Mouse (Mus musculus) midbrain, postnatal 0 days (tissue): Measurements from ENCODE around the gene Uap1. TPM values are rescaled to one million over a fixed set of nuclear protein-coding genes. Genes with fewer than 3 reads are reported as not detected.
A peak's percentile ranks its signal among the peaks of the same experiment; 100 is the strongest.
"Not testable (repeated sequence)": the region's sequence is repeated elsewhere in the genome, so short reads cannot be mapped to it uniquely, and the experiment has no call there.

Source experiments
- ATAC-seq: fragments of 200-750 bp; cut with Nextera tagmentation; 2 replicates; pipeline ENCODE4 v1.8.0; 2017; ENCODE audit warnings: moderate number of reproducible peaks, mild to moderate bottlenecking, moderate TSS enrichment, moderate library complexity; ENCODE audit not compliant: low FRiP score
- DNase-seq: peaks from one replicate; pipeline ENCODE4 v3.0.0-alpha.2; 2015; ENCODE audit warnings: low spot score
- H3K27ac ChIP-seq: fragments of 300-500 bp; sonication (generic); 2 replicates; pipeline ENCODE4 v1.5.1; 2014; ENCODE audit warnings: low read depth, mild to moderate bottlenecking, low read length, mixed read lengths
- H3K27me3 ChIP-seq: fragments of 300-500 bp; sonication (generic); 2 replicates; pipeline ENCODE4 v1.6.1; 2014; ENCODE audit warnings: low read length, control low read depth, mixed read lengths; ENCODE audit not compliant: insufficient read depth
- H3K36me3 ChIP-seq: fragments of 300-500 bp; sonication (generic); 2 replicates; pipeline ENCODE4 v1.6.1; 2014; ENCODE audit warnings: low read length, control low read depth, mixed read lengths; ENCODE audit not compliant: insufficient read depth
- H3K4me1 ChIP-seq: fragments of 300-500 bp; sonication (generic); 2 replicates; pipeline ENCODE4 v1.6.1; 2014; ENCODE audit warnings: mild to moderate bottlenecking, control low read depth, antibody characterized with exemption, low read length, mixed read lengths; ENCODE audit not compliant: insufficient read depth
- H3K4me2 ChIP-seq: fragments of 300-500 bp; sonication (generic); 2 replicates; pipeline ENCODE4 v1.6.1; 2014; ENCODE audit warnings: low read depth, mild to moderate bottlenecking, low read length, mixed read lengths; ENCODE audit not compliant: poor library complexity, severe bottlenecking
- H3K4me3 ChIP-seq: fragments of 300-500 bp; sonication (generic); 2 replicates; pipeline ENCODE4 v1.5.1; 2014; ENCODE audit warnings: low read depth, mild to moderate bottlenecking, low read length, moderate library complexity
- H3K9ac ChIP-seq: fragments of 300-500 bp; sonication (generic); replicated peaks from 2 replicates; pipeline ENCODE4 v1.6.1; 2014; ENCODE audit warnings: mild to moderate bottlenecking, low read length, moderate library complexity, mixed read lengths; ENCODE audit not compliant: poor library complexity, severe bottlenecking
- H3K9me3 ChIP-seq: fragments of 300-500 bp; sonication (generic); 2 replicates; pipeline ENCODE4 v1.6.1; 2016; ENCODE audit warnings: low read length, control low read depth
- CTCF ChIP-seq: IDR thresholded peaks from 2 replicates; pipeline ENCODE4 v1.5.1; 2016; ENCODE audit warnings: antibody characterized with exemption, mild to moderate bottlenecking
- WGBS: fragments of 180-500 bp; shearing (Covaris S2); extraction: QIAGEN DNeasy Blood & Tissue Kit; methylation state at CpG from one replicate; pipeline ENCODE4 v1.1.7; 2014; 5-methylcytosine and 5-hydroxymethylcytosine counted together
- polyA plus RNA-seq: library from polyadenylated mRNA; unstranded; fragments of >200 nt; fragmentation: Nextera tagmentation; extraction: Ambion mirVana; gene quantifications from 2 replicates; pipeline ENCODE4 v1.2.1, GENCODE M21; 2015
- total RNA-seq: library from RNA; depleted of rRNA; stranded (reverse); fragments of >200 nt; gene quantifications from 2 replicates; pipeline ENCODE4 v1.2.3, GENCODE M21; 2014; rRNA removed

Gene Uap1
- total and polyA plus RNA-seq, 2 experiments from 2014 or later, result 38.6 to 59.0 TPM

- Histone ChIP-seq H3K36me3 (no peaks in the 10 kb centered on the region), H3K27me3 (no peaks in the 10 kb centered on the region), H3K4me1 (no peaks in the 10 kb centered on the region), H3K9me3 (no peaks in the 10 kb centered on the region), H3K9ac (no peak overlapping the region), H3K27ac (no peak overlapping the region), H3K4me3 (no peak overlapping the region), H3K4me2 (0 out of 2 replicates have a peak overlapping the region, but pooled peaks have one; percentile 4)
- TF ChIP-seq CTCF, result no peak
- DNase-seq (peak; percentile 6), ATAC-seq (no peak)
- WGBS, result 82% methylated on average over 19 of the region's 19 CpGs
Observed at GRCm38 (mm10) chr1:170109776-170110515, 64.8 kb downstream of the Uap1 start.

DNA sequence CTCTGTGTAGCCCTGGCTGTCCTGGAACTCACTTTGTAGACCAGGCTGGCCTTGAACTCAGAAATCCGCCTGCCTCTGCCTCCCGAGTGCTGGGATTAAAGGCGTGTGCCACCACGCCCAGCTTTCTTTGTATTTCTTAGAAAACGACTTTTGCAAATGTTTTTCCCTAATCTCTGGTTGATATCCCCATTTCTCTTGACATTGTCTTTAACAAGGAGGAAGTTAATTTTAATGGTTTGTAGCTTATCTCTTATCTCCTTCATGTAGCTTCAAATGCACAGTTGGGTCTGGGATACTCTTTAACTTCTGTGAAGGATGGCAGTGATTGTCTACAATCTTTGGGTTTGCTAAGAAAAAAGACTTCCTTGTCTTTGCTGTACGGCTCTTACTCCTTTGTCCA is 71.9 kb downstream of the Uap1 start:
- 93% methylated on average over 6 of the region's 6 CpGs for WGBS
- not testable (repeated sequence) for H3K9me3 ChIP-seq, H3K36me3 ChIP-seq, H3K9ac ChIP-seq, H3K27me3 ChIP-seq, H3K27ac ChIP-seq, H3K4me3 ChIP-seq, H3K4me2 ChIP-seq, DNase-seq, H3K4me1 ChIP-seq, ATAC-seq

Other genes with a start within 250 kb of the Uap1 start
- gene Ccdc190, start 246.3 kb downstream of the Uap1 start, total RNA-seq, result 11.5 and 13.0 TPM in 2 replicates
- 1.8 and 1.9 TPM in 2 replicates for gene Ccdc190, start 246.3 kb downstream of the Uap1 start, polyA plus RNA-seq
- 32.0 and 33.3 TPM in 2 replicates for gene Hsd17b7, start 205.7 kb downstream of the Uap1 start, total RNA-seq
- 24.8 and 27.6 TPM in 2 replicates for gene Hsd17b7, start 205.7 kb downstream of the Uap1 start, polyA plus RNA-seq
- gene Ddr2, start 64.2 kb downstream of the Uap1 start, total RNA-seq, result 8.2 and 9.8 TPM in 2 replicates
- gene Ddr2, start 64.2 kb downstream of the Uap1 start, polyA plus RNA-seq, result 7.4 and 8.0 TPM in 2 replicates
- 46.4 and 57.3 TPM in 2 replicates for gene Uhmk1, start 40.4 kb upstream of the Uap1 start, total RNA-seq
- 7.2 and 8.2 TPM in 2 replicates for gene Uhmk1, start 40.4 kb upstream of the Uap1 start, polyA plus RNA-seq
- gene Sh2d1b2, start 57.8 kb upstream of the Uap1 start, total RNA-seq, result 0.11 TPM in 1 of 2 replicates, not detected in the other
- gene Sh2d1b2, start 57.8 kb upstream of the Uap1 start, polyA plus RNA-seq, result not detected in 2 replicates
- gene Sh2d1b1, start 102.4 kb upstream of the Uap1 start, total RNA-seq, result not detected in 2 replicates
- not detected in 2 replicates for gene Sh2d1b1, start 102.4 kb upstream of the Uap1 start, polyA plus RNA-seq
- 1.8 and 2.2 TPM in 2 replicates for gene Gm7694, start 131.4 kb upstream of the Uap1 start, total RNA-seq
- 0.72 and 0.79 TPM in 2 replicates for gene Gm7694, start 131.4 kb upstream of the Uap1 start, polyA plus RNA-seq
- not detected in 2 replicates for gene Spata46, start 133.8 kb upstream of the Uap1 start, total RNA-seq
- 0.42 TPM in 1 of 2 replicates, not detected in the other for gene Spata46, start 133.8 kb upstream of the Uap1 start, polyA plus RNA-seq